Mouse (Mus musculus): Measurements from ENCODE around the gene Cdc5l.

The Cdc5l gene

GRCm38 (mm10) chr17:45359443-45359842, 74.1 kb downstream of the Cdc5l start:
- peak; percentile 42 to 50 for DNase-seq

DNA sequence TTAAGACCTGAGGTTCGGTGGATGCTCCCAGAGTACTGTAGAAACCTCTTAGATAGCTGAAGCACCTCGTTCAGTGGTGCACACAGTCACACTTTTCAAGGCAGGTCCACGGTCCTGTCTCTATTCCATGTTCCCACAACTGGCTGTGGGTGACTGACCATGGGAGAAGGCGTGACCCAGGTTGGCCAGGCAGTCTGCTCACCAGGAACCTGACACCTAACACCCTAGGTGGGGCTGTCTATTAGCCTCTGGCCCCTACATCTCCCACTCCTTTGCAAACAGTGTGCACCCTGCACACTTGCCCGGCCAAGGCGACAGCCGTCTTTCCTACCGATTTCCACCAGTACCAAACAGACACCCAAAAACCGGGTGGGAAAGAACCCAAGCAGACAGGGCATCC, 77.1 kb downstream of the Cdc5l start:
- no peak for DNase-seq

GRCm38 (mm10) chr17:45347951-45348350, 85.6 kb downstream of the Cdc5l start:
- no peak for DNase-seq
